Mouse (Mus musculus) embryonic fibroblast, embryonic 13.5 days (primary cell): Measurements from ENCODE around the gene Thop1.

Experiments
- CTCF ChIP-seq: IDR thresholded peaks from 2 replicates; pipeline ENCODE4 v1.5.1; 2011; ENCODE audit warnings: mild to moderate bottlenecking, control low read depth, low read length, moderate library complexity, borderline replicate concordance; ENCODE audit not compliant: insufficient read depth
- POLR2A ChIP-seq: IDR thresholded peaks from 2 replicates; pipeline ENCODE4 v1.6.1; 2011; ENCODE audit warnings: low read depth, mild to moderate bottlenecking, control low read depth, low read length, moderate library complexity

GRCm38 (mm10) chr10:81059603-81060543, 10.0 kb upstream of the Thop1 start, which contains the start of gene Sgta:
- TF ChIP-seq CTCF, result no peak
- peak; percentile 53 for TF ChIP-seq POLR2A
